Mouse (Mus musculus) G1E (cell line): Measurements from ENCODE around the gene Gm17324. TPM values are rescaled to one million over a fixed set of nuclear protein-coding genes. Genes with fewer than 3 reads are reported as not detected.

Experiments
- ATAC-seq: 2 replicates; pipeline ENCODE4 v1.8.0; 2016; ENCODE audit warnings: mild to moderate bottlenecking; ENCODE audit not compliant: insufficient number of reproducible peaks, poor library complexity, low FRiP score, severe bottlenecking; ENCODE audit errors: extremely low read depth
- DNase-seq: peaks from one replicate; pipeline ENCODE4 v3.0.0; 2012; ENCODE audit warnings: low spot score
- H3K27me3 ChIP-seq: 2 replicates; pipeline ENCODE4 v1.6.1; 2012; ENCODE audit warnings: mild to moderate bottlenecking, low read length, inconsistent platforms; ENCODE audit not compliant: insufficient read depth
- H3K36me3 ChIP-seq: replicated peaks from 2 replicates; pipeline ENCODE3; 2012; ENCODE audit warnings: mild to moderate bottlenecking, inconsistent platforms
- H3K4me1 ChIP-seq: 2 replicates; pipeline ENCODE4 v1.6.1; 2012; ENCODE audit warnings: low read depth, low read length, inconsistent platforms, mixed read lengths; ENCODE audit not compliant: insufficient read depth
- H3K4me3 ChIP-seq: 2 replicates; pipeline ENCODE4 v1.5.1; 2012; ENCODE audit warnings: low read depth, mild to moderate bottlenecking, inconsistent platforms, low read length, moderate library complexity, mixed read lengths
- H3K9me3 ChIP-seq: replicated peaks from 2 replicates; pipeline ENCODE4 v1.6.1; 2012; ENCODE audit warnings: inconsistent platforms
- CTCF ChIP-seq: IDR thresholded peaks from 2 replicates; pipeline ENCODE4 v1.5.1; 2012; ENCODE audit warnings: low read depth, low read length, inconsistent platforms, mixed read lengths
- GATA1 ChIP-seq: IDR thresholded peaks from 2 replicates; pipeline ENCODE4 v1.6.1; 2012; ENCODE audit warnings: borderline replicate concordance, low read length, inconsistent platforms, mixed read lengths
- GATA2 ChIP-seq: IDR thresholded peaks from 2 replicates; pipeline ENCODE4 v1.6.1; 2012; ENCODE audit warnings: low read depth, low read length, inconsistent platforms, borderline replicate concordance
- POLR2AphosphoS5 ChIP-seq: IDR thresholded peaks from 2 replicates; pipeline ENCODE4 v1.6.1; 2012; ENCODE audit warnings: low read depth, low read length, inconsistent platforms; ENCODE audit not compliant: insufficient replicate concordance
- TAL1 ChIP-seq: conservative IDR thresholded peaks from 2 replicates; pipeline ENCODE4 v1.6.1; 2012; ENCODE audit warnings: low read depth, low read length, inconsistent platforms, mixed read lengths
- polyA plus RNA-seq: library from polyadenylated mRNA; stranded (reverse); fragments of >175 nt; gene quantifications from 2 replicates; pipeline ENCODE4 v1.2.3, GENCODE M21; 2012
- total RNA-seq, 2 experiments: library from RNA; stranded (forward) in 1 of 2; stranded (reverse) in 1 of 2; fragments of 200-1000 nt in 1 of 2; fragments of >200 nt in 1 of 2; fragmentation: Nextera tagmentation in 1 of 2; gene quantifications; 2 replicates each; pipeline ENCODE4 v1.2.3; 2014 to 2017

The Gm17324 gene
- total and polyA plus RNA-seq, 3 experiments: 0.08 TPM; not detected in 2

DNA sequence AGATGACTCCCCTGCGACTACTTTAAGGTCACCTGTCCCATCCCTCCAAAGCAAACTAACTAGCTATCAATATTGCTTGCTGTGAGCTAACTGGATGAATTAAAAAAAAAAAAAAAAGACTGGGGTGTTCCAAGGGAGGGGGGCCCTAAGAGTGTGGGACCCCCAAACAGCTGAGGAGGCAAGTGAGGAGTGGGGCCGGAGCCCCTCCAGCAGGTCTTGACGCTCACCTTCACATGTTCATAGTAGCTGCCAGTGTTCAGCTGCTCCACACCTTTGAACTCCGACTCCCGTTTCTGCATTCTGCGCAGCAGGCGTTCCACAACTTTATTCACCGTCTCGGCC, 6.4 kb downstream of the Gm17324 start:
- no peak overlapping the region for H3K4me3 ChIP-seq
- no peak for TF ChIP-seq GATA2
- no peak for TF ChIP-seq CTCF
- TF ChIP-seq GATA1: no peak
- TF ChIP-seq TAL1: no peak
- no peak for TF ChIP-seq POLR2AphosphoS5
- H3K27me3 ChIP-seq: peaks cover 39% of the 10 kb centered on the region
- H3K9me3 ChIP-seq: peaks cover 9% of the 10 kb centered on the region
- peaks cover 2% of the 10 kb centered on the region; the same call in 1 of the 2 replicates for H3K4me1 ChIP-seq
- H3K36me3 ChIP-seq: no peaks in the 10 kb centered on the region
- no peak for ATAC-seq
- no peak for DNase-seq

DNA sequence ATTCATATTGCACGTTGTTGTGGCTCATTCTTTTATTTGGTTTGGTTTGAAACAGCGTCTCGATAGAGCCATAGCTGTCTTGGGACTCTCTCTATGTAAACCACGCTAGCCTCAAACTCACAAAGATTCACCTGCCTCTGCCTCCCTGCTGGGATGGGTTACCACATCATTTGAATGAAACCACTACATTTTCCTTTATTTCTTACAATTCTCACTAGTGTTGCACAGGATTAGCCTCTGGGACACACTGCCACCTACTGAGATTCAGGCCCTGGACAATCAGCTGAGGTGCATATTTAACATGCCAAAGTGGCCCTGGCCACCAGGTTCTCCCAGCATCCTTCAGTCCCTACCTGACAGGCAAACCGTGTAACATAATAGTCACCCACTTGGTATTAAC, 9.2 kb downstream of the Gm17324 start:
- TF ChIP-seq TAL1: no peak
- TF ChIP-seq POLR2AphosphoS5: no peak
- no peak for TF ChIP-seq GATA2
- TF ChIP-seq CTCF: no peak
- no peak for TF ChIP-seq GATA1
- Histone ChIP-seq H3K27me3 (peaks cover 47% of the 10 kb centered on the region), H3K36me3 (no peaks in the 10 kb centered on the region), H3K9me3 (peaks cover 9% of the 10 kb centered on the region), H3K4me3 (no peak overlapping the region), H3K4me1 (no peaks in the 10 kb centered on the region; the same call in 1 of the 2 replicates)
- DNase-seq: no peak
- no peak for ATAC-seq

DNA sequence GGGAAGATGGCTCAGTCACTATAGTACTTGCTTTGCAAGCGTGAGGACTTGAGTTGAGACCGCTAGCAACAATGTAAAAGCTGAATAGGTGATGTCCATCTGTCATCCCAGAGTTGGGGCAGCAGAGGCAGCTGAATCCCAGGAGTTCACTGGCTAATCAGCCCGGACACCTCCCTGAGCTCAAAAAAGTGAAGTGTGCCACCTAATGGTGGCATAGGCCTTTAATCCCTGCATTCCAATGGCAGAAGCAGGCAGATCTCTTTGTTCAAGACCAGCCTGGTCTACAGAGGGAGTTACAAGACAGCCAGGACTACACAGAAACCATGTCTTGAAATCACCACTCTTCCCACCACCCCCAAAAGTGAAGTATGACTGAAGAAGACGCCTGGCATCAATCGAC, 16.1 kb downstream of the Gm17324 start:
- ATAC-seq (no peak), DNase-seq (no peak)
- Histone ChIP-seq H3K4me1 (no peaks in the 10 kb centered on the region; the same call in 1 of the 2 replicates), H3K27me3 (peaks cover 19% of the 10 kb centered on the region), H3K9me3 (no peaks in the 10 kb centered on the region), H3K4me3 (no peak overlapping the region), H3K36me3 (no peaks in the 10 kb centered on the region)
- TF ChIP-seq CTCF (no peak), GATA1 (no peak), GATA2 (no peak), TAL1 (no peak), POLR2AphosphoS5 (no peak)

- no peak for ATAC-seq
- no peak for TF ChIP-seq CTCF
- TF ChIP-seq GATA2: no peak
- no peak for TF ChIP-seq TAL1
- TF ChIP-seq POLR2AphosphoS5: no peak
- no peak for TF ChIP-seq GATA1
- Histone ChIP-seq H3K4me3 (no peak overlapping the region), H3K36me3 (no peaks in the 10 kb centered on the region), H3K4me1 (no peaks in the 10 kb centered on the region), H3K9me3 (no peaks in the 10 kb centered on the region), H3K27me3 (peaks cover 14% of the 10 kb centered on the region)
- no peak for DNase-seq
Observed at GRCm38 (mm10) chr9:78430486-78430885, 18.1 kb downstream of the Gm17324 start.

DNA sequence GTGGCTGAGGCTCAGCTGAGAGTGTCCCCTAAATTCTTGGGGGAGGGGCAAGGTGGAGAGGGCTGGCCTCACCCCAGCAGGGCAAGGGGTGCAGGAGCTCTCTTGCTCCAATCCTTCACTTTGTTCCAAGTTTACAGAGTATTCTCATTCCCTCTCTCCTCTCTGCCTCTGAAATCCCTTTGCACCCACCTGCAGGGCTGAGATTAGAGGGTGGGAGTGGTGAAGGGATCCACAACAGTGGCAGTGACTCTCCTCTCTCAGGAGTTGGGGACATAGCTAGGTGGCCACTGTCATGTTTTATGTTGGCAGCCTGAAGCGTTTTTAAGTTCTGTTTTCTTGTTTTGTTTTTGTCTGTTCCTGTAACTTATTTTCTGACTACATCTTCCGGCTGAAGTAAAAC, 19.0 kb downstream of the Gm17324 start:
- no peak for TF ChIP-seq GATA1
- TF ChIP-seq CTCF: no peak
- no peak for TF ChIP-seq GATA2
- no peak for TF ChIP-seq TAL1
- no peak for TF ChIP-seq POLR2AphosphoS5
- Histone ChIP-seq H3K27me3 (peaks cover 9% of the 10 kb centered on the region; the same call in 1 of the 2 replicates), H3K36me3 (no peaks in the 10 kb centered on the region), H3K9me3 (no peaks in the 10 kb centered on the region), H3K4me3 (no peak overlapping the region), H3K4me1 (no peaks in the 10 kb centered on the region)
- DNase-seq (no peak), ATAC-seq (no peak)

- no peaks in the 10 kb centered on the region for H3K4me1 ChIP-seq
- no peaks in the 10 kb centered on the region for H3K36me3 ChIP-seq
- H3K4me3 ChIP-seq: no peak overlapping the region
- no peak for TF ChIP-seq CTCF
- no peak for TF ChIP-seq POLR2AphosphoS5
- no peak for TF ChIP-seq GATA2
- ATAC-seq: no peak
- peaks cover 9% of the 10 kb centered on the region; the same call in 1 of the 2 replicates for H3K27me3 ChIP-seq
- no peak for DNase-seq
- H3K9me3 ChIP-seq: no peaks in the 10 kb centered on the region
Observed at GRCm38 (mm10) chr9:78428870-78429432, 19.6 kb downstream of the Gm17324 start.
